Mouse (Mus musculus) kidney, postnatal 4 days (tissue): Measurements from ENCODE around the gene Hexim2.

Experiments
- DNase-seq, 2 experiments: peaks; one replicate each; pipeline ENCODE4 v3.0.0; 2021; ENCODE audit warnings: mixed read lengths in 2 of 2

Gene Hexim2

DNA sequence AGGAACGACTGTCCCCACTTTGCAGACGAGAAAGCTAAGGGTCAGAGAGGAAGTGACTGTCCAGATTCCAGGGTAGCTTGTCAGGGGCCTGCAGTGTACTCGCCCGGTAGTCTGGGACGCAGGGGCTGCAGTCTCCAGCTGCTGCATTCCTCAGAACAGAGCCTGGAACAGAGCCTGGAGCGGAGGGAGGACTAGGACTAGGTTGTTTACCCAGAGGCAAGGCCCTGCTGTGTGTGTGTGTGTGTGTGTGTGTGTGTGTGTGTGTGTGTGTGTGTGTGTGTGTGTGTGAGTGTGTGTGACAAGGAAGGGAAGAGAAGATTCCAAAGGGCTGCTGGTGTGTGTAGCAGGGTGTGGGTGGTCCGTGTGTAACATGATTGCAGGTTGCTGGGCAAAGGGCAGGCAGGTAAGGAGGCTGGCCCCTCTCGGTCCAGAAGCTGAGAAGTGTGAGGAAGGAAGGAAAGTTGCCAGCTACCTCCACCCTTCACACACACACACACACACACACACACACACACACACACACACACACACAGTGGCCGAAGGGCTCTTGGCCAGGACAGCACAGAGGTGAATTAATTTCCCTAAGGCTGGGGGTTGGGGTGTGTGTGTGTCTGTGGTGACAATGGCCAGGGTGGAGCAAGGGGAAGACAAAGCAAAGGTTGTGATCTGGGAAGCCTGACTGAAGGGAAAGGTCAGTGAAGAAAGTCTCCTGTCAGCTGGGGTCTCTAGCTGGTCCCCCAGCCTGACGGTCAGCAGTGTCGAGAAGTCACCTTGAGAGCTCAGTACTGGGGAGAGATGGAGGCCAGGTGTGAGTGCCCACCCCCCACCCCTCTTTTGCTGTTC, 9.1 kb downstream of the Hexim2 start:
- DNase-seq = peak; percentile 79 to 88

DNA sequence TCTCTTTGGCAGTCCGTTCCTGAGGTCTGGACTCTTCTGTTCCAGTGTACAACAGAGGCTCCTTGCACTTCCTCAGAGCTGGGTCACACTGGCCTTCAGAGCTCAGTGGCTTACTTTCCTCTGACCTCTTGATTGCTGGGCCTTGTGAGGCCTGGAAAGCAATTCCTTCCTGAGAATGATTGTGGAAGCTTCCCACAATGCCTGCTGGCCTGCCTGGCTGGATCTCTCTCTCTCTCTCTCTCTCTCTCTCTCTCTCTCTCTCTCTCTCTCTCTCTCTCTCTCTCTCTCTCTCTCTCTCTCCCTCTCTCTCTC, 9.7 kb downstream of the Hexim2 start:
- peak; percentile 38 to 57 for DNase-seq

DNA sequence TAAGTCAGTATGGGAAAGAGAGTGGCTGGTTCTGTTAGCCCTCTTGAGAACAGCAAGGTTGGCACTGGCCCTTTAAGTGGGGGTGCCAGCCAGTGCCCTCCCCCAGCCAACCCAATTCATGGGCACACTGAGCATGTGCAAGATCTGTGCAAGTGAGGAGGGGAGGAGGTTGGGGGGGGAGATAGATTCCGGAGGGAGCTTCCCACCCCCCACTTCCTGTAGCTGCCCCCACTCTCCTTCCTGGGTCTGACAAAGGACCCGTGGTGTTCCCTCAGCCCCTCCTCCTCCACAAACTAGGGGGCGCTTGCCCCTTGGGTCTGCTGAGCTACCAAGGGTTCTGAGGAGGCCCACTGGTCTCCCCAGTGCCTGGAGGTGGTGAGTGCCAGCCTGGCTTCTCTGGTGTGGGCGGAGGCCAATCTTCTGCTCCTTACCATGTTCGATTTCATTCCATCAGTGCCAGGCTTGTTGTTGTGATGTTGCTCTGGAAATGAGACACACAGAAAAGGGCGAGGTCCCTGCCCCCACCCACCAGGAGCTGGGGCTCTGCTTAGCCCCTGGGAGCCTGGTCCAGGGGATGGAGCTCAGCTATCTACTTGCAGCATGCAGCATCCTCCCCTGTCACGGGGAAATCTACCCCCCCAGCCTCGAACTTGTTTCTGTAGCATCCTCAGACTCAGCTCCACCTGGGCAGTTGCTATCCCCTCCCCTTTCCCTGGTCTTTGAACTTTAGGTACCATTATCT, 10.4 kb downstream of the Hexim2 start:
- peak; percentile 76 to 86 for DNase-seq

DNA sequence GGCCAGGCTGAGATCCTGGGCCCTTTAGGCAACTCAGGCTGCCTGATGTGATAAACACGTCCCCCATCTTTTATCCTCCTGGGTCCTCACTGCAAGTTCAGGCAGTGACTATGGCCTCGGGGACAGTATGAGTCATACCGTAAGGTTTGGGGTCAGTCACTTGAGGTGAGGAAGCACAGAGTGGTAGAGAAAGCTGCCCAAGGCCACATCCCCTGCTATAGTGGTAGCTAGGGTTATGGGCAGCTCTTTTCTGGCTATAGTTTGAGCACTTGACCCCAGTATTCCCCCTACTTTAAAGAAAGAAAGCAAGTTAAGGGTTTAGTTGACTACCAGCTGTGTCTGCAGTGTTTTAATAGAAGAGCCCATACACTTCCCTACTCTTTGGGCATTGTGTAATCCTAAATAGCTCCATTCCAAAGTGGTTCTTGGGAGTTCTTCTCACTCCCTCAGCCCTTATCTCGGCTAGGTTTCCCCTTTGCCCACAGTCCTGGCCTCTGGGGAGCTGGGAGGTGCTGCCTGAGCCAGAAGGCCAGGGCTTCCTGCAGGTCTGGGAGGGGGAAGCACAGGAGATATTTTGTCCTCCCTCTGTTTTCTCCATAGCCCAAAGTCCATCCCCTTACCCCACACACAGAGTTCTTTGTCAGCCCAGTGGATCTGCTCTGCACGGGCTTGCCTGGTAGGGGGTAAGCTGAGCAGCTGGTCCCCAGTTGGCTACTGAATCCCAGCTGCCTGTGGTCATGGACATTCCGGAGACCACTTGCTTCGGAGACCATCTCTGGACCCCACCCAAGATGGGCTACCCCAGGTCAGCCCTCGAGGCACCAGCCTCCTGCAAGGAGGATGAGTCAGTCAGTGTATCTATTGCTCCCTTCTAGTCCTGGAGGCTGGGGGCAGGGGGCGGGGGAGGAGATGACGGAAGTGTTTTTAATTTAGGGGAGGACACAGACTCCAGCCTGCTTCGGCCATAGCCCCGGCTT, 12.4 kb downstream of the Hexim2 start:
- peak; percentile 27 to 28 for DNase-seq

DNA sequence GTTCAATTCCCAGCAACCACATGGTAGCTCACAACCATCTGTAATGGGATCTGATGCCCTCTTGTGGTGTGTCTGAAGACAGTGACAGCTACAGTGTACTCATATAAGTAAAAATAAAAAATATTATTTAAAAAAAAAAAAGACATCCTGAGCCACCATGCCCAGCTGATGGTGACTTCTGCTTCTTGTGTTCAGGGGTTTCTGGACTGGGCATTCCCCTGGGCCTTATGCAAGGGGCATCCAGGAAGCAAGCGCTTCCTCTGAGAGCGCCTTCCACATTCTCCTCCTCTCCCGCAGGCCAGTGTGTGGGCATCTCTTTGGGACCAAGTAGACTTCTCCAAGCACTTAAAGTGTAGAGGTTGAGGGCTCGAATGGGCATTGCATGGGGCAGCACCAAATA, 14.2 kb downstream of the Hexim2 start:
- DNase-seq = no peak

DNA sequence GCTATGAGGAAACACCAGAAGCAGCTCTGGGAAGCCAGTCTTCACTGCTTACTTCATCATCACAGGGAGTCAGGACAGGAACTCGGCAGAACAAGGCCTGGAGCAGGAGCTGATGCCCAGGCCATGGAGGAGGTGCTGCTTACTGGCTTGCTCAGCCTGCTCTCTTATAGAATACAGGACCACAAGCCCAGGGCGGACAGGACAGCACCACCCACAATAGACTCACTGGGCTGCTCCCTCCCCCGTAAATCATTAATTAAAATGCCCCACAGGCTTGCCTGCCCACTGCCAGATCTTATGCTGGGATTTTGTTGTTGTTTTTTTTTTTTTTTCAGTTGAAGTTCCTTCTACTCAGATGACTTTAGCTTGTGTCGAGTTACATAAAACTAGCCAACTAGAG, 15.5 kb downstream of the Hexim2 start:
- peak; percentile 26 to 55 for DNase-seq

DNA sequence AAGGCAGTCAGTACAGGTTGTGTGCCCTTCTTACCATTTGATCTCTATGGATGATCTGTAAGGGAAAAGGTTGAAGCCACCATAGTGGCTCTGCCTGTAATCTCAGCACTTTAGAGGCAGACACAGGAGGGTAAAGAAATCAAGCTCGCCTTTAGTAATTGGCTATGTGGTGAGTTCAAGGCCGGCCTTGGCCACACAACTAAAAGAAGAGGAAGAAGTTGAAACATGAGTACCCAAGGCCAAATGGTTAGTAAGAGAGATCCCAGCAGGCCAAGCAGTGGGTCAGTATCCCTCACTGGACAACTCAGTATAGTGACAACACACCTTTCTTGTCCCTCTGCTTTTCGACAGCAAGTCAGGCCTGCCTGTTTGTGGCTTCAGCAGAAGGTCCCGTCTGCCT, 17.5 kb downstream of the Hexim2 start:
- DNase-seq = no peak

DNA sequence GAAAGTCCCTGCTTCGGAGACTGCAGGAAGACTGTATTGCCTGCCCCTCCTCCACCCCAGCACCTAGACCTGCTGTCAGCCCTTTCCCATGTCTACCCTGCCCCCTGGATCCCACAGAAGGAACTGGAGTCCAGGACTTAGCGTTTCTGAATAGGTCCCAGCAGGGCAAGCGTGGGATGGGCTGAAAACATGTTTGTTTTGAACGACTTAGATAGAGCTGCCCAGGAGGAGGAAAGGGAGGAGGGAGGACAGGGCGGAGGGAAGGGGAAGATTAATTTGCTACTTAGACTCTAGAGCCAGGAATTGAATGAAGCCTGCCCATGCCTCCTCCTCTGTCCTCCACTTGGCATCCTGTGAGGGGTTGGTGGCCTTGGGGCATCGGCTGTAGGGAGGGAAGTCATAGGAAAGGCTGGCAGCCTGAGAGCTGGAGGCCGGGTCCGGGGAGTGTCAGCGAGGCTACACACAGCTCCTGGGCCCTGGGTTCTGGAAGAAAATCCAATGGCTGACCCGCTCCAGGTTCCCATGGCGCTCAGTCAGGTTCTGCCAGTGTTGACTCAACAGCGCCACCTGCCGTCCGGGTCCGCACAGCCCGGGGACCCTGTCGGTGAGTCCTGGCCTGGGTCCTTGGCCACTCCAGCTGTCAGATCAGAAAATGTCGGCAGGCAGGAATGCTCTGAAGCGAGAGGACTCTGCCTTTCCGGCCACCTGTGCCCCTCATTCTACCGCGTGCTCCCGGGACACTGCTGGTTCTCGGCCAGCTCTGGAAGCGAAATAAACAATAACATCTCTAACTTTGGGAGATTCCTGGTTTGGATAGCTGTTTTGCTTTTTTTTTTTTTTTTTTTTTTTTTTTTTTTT, 26.6 kb downstream of the Hexim2 start:
- DNase-seq = peak; percentile 99

DNA sequence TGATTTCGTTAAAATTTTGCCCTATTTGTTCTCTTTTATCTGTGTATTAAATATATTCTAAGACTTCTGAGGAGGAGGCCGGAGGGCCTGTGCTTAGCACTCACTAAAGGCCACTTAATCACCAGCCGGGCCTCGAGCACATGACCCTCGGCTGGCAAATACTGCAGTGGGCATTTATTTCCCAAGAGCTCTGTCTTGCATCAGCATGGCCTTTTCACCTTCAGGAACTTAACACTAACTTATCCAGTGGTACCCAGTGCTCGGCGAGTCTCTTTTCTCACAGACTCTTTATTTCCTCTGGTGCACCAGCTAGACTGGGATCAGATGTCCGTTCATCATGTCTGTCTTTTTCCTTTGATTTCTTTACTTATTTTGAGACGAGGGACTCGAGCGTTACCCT, 28.5 kb downstream of the Hexim2 start:
- no peak for DNase-seq

DNA sequence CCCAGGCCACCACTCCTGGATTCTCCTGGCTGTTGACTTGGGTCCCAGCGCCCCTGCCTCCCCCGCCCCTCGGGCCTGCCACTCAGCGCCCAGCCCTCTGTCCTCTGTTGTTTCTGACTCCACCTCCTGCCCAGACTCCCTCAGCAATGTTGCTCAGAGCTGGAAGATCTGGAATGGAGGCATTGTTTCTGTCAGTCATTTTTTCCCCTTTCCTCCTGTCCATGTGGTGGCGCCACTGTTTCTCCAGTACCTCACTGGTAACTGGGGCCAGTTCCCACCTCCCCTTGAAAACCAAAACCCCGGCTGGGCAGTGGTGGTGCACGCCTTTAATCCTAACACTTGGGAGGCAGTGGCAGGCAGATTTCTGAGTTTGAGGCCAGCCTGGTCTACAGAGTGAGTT, 29.2 kb downstream of the Hexim2 start:
- no peak for DNase-seq

DNA sequence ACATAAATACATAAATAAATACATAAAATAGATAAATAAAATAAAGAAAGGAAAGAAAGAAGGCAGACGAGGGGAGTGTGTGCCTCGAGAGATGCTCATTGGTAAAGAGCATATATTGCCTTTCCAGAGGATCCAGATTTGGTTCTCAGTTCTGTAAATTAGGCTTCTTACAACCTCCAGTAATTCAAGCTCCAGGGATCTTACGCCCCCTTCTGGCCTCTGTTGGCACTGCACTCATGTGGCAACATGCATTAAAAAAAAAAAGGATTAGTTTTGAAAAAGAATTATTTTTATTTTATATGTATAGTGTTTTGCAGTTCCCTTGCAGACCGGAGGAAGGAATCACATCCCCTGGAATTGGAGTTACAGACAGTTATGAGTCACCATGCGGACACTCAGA, 29.9 kb downstream of the Hexim2 start:
- peak; percentile 57 to 63 for DNase-seq

DNA sequence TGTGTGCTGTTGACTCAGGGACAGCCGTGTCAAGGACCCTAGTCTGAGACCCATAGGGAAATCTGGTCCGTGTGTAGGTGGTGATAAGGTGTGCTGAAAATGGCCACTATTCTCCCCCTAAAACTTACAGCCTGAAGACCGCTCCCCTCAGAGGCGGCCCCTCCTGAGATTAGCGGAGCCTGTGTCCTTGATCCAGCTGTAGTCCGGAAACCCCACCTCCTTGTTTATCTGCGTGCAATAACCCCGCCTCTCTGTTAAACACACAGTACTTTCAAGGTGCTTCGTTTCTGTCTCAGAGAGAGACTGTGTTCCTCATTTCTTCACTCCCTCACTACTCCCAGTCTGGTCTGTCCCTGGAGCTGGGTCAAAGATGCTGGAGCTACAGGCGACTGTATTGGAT, 32.2 kb downstream of the Hexim2 start:
- no peak for DNase-seq

DNA sequence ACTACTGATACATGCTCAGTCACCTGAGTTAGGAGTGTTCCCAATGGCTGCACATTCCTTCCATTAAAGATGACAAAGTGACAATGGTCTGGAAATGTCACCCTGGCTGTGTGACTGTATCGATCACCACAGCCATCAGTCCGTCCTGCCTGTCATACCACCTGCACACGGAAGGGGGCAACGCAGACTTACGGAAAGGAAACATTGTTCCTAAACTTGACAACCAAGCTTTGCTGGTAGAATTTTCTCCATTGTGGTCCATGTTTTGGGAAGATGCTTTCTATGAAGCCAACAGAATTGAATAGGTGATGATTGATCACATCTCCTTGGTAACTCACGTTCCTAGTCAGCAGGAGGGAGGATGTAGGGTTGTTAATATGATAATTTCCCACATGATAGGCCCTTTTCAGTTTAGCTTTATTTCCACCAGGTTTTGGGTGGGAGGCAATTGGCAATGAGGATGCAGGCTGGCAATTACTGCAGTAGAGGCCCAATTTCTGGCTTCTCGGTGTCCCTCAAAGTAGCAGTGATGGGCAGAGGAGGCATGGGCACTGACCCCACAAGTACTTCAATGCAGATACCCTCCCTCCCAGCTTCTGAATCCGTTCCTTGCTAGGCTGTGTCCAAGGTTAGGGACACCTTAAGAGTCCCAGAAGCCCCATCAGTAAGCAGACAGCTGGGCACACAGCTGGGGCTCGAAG, 36.6 kb downstream of the Hexim2 start:
- DNase-seq = peak; percentile 80 to 84

DNA sequence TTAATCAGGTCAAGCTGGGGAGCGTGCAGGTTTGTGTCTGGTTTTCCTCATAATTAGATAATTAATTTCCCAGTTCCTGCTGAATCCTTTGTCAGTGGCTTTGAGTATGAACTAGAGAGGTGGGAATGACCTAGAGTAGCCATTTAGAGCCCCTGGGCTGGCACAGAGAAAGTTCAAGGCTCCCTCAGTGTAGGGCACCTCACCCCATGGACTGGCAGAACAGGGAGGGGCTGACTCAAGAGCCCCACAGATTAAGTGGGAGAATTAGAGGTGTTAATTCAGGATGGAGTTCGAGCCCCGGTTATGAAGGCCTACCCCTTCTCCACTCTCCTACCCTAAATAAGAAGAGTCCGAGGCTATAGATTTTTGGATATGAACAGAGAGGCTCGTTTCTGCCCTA, 37.4 kb downstream of the Hexim2 start:
- DNase-seq = no peak

DNA sequence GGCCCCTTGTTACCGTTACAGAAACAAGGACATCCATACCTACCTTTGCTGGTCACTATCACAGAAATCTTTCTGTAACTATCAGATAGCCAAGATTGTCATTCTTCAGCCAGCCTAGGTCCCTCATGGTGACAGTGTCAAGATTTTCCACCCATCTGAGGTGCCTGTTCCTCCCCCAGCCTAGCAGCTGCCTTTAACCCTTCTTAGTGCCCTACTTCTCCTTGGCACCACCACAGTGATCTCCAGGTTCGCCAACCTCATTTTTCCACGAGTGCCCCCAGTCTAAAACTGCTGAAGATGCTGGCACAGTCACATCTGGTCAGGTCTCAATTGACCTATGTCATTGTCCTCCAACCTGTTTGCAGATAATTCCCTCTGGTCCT, 37.9 kb downstream of the Hexim2 start:
- no peak for DNase-seq

DNA sequence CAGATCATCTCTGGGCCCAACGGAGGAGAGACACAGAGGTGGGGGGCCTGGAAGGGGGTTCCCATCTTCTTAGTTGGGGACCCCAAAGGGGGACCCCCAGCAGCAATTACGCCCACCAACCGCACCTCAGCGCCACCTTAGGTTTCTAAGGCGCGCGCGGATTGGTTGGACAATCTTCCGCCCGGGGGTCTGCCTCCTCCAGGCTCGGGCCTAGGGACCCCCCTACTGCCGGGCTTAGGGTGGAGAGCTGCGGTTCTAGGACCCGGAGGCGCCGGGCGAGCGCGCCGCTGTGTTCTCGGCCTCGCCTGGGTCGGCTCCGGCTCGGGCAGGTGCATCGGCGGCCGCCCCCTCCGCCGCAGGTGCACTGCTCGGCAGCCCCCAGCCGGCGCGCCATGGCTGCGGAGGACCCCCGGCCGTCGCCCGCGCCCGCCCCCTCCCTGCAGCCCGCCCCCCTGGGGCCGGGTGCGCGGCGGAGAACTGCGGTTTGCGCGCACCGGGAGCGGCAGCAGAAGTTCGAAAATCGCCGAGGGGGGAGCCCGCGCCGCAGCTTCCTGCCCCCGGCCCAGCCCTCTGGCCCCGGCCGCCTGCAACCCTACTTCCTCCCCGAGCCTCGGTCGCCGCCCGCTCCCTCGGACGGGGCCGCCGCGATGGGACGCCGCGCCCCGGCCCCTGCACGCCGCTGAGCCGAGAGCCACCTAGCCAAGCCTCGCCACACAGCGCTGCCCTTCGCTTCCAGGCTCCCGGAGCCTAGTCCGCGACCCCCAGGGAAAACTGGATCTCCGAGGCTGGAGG, 38.5 kb downstream of the Hexim2 start, which contains the start of gene Fmnl1:
TSS of gene Fmnl1 (plus strand) at position 614 of the 792 bp plus-strand sequence.
- DNase-seq = peak; percentile 57 to 72

DNA sequence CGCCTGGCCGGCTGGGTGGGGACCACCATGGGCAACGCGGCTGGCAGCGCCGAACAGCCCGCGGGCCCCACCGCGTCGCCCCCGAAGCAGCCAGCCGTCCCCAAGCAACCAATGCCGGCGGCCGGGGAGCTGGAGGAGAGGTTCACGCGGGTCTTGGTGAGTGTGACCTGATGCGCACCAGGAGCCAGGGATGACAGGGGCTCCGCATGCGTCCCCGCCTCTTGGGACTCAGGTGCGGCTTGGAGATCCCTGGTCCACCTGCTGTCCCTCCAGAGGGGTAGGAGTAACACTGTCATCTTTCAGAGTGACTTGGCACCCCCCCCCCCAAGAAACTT, 39.0 kb downstream of the Hexim2 start:
- no peak for DNase-seq

DNA sequence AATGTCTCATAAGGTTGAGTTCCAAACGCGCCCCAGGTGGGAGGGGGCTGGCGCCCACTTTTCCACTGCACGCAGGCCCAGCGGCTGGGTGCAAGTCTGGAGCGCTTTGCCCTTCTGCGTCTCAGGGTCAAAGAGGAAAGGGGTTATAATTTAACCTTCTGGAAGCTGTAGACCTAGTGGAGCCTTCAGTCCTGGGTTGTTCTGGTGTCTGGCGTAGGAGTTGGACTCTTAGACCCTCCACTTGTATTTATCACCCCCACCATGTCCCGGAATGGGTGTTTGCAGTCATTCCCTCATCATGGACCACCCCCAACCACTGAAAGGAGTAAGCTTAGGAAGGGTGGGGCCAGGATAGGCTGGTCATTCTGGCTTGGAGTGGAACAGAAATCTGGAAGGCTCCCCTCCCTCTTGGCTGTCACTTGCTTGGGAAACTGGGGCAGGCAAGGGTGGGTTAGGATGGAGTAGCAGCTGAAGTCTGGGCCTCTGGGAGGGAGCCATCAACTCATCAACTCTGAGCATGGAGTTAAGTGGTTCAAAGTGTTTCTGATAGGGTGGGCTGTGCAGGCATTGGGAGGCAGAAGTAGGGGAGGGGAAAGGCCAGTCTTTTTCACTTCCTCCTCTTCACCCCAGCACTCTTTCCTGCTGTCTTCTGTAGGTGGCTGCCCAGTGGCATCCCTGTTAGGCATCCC, 39.6 kb downstream of the Hexim2 start:
- peak in 1 of 2 experiments; percentile 44 for DNase-seq

DNA sequence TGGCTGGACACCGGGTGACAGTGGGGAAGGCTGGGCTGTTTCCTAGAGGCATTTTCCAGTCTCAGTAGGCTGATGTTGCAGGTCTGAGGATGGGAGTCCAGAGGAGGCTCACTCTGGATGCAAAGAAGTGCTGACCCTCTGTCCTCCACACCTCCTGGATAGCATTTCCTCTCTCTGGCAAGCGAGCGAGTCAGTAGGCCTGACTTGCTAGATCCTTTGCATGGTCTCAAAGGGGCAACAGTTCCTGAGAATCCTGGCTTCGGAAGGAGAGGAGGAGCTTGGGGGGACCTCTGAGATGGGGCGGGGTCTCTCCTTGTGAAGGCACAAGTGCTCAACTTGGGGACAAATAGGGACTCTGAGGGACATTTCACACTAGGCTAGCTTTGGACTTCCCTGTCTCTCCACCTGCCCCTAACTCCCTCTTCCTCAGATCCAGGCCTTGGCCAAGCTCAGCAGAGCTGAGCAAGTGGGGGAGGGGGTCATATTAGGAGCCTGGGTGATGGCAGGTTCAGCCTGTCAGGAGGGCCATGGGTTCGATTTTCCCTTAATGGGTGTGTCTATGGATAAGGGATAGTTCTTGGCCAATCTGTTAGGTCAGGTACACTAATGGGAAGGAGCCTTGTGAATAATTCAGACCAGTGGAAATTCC, 40.3 kb downstream of the Hexim2 start:
- DNase-seq = no peak
